Mouse (Mus musculus): Measurements from ENCODE around the gene Prkx.

GRCm38 (mm10) chrX:77794962-77795857 lies 868 bp downstream of the Prkx start:
- no peak for TF ChIP-seq CTCF (IDR thresholded peaks at IDR 0.05; ENCODE audit: extremely low read depth, insufficient read depth, low read length)
- TF ChIP-seq POLR2A (IDR thresholded peaks at IDR 0.05; ENCODE audit: extremely low read depth, insufficient read depth, low read length): no peak
